Mouse (Mus musculus): Measurements from ENCODE around the gene Zbp1.

Zbp1 gene

DNA sequence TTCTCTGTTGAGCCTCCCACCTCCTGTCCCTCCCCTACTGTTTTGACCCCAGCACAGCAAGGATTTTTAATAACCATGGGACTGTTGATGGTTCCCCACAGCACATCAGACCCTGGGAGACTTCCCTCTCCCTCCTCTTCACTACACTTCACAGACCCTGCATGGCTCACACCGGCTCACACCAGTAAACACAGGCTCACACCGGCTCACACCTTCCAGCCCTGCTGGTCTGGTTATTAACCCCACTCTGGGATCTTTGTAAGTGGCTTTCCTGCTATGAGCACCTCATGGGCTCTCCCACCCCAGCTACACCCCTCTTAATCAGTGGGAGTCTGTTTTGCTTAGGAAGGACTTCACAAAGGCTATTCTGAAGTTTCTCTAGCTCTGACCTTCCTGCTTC is 29.2 kb upstream of the Zbp1 start:
- in situ Hi-C loops (cut with MboI, MseI) = no loop called here

DNA sequence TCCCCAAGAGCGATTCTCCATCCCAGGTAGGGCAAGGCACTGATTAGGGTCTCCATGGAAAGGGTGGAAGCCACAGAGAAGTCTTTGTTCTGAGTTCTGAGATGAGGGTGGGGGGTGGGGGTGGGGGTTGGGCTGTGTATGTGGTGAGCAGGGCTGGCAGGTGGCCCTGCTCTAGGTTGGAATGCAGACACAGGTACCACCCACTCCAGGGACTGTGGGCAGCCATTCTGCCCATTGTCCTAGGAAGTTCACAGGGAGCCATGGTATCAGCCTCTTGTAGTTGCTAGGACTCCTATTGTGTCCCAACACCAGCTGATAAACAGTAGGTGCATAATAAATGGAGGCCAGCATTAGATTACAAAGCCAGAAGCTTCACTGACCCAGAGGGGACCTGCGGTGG is 28.5 kb upstream of the Zbp1 start:
- in situ Hi-C loops (cut with MboI, MseI) = no loop called here

DNA sequence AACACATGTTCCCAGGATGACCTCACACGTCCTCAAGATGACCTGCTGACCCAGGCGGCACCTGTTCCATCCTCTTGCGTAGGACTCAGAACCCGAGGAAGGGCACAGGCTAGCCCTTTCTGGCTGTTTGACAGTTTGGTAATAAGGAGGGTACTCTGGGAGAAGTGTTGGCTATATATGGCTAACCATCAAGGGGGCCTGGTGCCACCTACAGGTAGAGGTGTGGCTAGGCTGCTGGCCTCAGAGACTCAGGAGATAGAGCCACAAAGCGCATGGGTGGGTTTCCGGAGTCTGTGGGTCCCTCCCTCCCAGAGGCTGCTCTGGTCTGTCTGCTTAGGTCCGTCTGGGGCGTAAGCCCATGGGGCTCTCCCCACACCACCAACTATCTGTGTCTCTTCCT is 28.0 kb upstream of the Zbp1 start:
- in situ Hi-C loops (cut with MboI, MseI) = no loop called here

DNA sequence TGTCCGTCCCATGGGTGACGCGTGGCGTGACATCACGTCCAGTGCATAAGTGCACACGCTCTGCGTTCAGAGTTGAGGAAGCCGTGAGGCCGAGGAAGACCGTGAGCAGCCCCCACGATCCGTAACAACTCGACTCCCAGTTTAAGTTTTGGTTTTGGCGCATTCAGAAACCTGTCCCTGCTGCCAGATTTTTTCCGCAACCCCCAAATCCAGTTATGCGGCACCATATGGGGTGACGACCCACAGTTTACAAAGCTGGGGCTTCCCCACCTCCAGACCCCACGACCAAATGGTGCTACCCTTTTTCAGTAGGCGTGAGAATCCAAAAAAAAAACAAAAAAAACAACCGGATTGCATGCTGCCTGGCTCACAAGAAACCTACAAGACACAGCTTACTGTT is 26.5 kb upstream of the Zbp1 start:
- in situ Hi-C loops (cut with MboI, MseI) = no loop called here

DNA sequence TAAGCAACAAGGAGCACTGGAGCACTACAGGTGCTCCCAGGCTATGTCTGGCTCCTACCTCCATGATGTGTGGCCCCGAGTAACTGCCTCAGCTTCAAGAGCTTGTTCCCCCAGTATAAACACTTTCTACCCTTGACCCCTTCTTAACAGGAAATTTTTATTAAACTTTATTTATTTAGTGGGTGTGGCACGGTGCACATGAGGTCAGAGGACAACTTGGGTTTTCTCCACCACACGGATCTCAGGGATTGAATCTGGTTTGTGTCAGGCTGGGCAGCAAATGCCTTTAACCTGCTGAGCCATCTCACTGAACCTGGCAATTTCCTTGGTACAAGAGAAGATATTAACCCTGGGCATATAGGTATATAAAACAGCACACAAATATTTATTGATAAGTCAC is 25.4 kb upstream of the Zbp1 start:
- in situ Hi-C loops (cut with MboI, MseI) = no loop called here

DNA sequence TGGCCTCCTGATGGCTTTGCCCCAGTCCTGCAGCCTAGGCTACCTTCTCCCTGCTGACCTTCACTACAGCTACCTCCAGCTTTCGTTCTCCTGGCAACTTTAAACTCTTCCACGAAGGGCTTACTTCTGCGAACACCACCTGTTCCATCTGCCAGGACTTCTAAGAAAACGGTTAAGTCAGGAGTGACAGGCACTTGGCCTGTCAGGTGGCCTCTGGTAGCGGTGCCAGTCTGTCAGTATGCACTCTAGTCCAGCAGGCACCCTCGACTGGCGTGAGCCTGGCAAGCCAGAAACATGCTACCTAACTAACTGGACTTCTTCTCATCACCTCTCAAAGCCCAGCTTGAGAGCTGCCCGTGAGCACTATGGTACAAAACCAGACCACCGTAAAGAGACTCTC is 24.9 kb upstream of the Zbp1 start:
- in situ Hi-C loops (cut with MboI, MseI) = no loop called here

DNA sequence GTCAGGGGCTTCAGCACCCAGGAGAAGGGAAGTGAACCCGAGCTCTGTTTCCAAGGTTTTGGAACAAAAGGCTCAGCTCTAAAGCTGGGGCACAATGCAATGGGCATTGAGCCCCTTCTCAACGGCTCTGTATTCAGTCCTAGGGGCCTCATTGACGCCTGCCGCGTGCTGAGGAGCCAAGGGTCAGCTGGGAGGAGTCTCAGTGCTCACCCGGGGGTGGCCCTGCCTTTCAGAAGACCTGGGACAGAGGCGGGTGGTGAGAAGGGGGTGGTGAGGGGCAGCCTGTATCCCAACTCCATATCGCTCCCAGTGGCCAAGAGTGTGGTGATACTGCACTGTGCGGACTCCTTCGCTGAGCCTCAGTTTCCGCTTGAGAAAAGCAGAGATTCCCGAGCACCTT is 24.2 kb upstream of the Zbp1 start:
- in situ Hi-C loops (cut with MboI, MseI) = no loop called here

DNA sequence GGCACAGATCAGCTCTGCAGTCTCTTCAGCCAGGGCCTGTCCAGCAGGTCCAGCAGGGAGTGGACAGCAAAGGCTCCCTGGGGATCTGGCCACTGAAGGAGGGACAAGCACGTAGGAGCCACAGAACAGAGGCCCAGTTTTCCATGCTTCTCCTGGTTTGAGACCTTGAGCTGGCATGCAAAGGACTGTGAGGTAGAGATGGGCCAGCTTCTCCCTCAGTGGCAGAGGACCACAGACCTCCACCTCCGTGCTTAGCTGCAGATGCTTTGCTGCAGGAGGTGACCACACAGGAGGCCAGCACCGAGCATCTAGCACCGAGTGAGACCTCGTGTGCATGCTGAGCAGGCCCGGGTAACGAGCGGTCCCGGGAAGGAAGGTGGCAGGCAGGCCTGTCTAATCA is 22.0 kb upstream of the Zbp1 start:
- in situ Hi-C loops (cut with MboI, MseI) = no loop called here

DNA sequence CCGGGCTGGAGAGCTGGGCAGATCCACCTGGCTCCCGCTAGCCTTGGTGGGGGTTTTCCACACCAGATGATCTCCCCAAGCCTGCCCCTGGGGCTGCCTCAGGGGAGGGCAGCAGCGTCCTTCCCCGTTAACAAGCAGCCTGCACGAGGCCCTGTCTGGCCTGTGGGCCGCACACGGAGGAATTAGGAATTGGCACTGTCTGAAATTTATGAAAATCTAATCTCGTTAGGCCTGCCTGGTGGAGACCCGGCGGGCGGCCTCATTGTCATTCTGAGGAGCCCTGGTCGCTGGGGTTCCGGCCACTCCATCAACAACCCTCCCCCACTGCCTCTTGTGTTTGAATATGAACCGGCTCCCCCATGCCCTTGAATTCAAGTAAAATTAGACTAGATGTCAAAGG is 19.8 kb upstream of the Zbp1 start:
- in situ Hi-C loops (cut with MboI, MseI) = no loop called here

DNA sequence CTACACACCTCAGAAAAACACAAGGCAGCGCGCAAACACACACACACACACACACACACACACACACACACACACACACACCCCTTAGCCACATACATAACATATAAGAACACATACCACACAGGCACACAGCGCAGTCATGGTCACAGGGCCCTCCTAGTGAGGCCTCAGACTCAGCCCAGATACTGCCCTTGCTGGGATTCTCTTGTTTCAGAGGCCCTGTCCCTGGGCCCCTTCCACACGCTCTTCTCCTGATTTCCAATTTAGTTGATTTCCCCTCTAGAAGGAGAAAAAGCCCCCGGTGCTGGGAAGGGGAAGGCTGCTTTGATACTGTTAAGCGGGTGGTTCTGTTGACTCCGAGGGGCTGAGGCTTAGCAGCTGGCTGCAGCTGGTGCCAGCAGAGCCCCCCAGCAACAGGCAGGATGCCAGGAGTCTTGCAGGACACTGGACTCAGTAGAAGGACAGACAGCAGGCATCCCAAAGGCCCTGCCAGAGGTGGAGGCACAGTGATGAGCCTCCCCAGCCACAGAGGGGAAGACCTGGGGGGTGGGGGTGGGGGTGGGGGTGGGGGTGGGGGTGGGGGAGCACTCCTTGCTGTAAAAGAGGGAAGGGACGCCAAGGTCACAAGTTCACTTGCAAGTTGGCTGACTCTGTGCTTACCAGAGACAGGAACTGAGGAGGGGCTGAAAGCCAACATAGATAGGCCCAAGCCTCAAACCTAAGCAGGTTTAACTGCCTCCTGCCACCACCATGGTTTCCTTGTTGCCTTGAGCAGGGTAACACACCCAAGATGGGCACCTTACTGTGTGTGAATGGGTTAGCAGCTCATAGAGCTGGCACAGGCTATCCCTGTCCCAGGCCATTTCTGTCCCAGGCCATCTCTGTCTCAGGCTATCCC is 17.0 kb upstream of the Zbp1 start:
- in situ Hi-C loops (cut with MboI, MseI) = no loop called here

DNA sequence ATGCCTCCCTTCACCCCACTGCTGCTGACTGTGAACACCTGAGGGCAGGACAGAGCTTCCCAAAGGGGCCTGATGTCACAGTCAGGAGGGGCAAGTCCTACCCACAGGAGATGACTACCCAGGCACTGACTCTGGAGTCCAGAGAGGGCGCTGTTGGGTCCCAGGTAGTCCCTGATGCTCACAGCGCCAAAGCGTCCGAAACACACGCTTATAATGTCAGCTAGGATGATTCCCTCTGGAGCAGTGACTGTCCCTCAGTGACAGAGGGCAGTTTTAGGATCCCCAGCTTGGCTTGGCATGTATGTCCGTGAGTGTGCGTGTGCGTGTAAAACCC is 14.0 kb upstream of the Zbp1 start:
- in situ Hi-C loops (cut with MboI, MseI) = loop anchor here (5.0 kb wide), 3 partner anchors 45 to 225 kb away; no protein-coding TSS in a partner anchor

DNA sequence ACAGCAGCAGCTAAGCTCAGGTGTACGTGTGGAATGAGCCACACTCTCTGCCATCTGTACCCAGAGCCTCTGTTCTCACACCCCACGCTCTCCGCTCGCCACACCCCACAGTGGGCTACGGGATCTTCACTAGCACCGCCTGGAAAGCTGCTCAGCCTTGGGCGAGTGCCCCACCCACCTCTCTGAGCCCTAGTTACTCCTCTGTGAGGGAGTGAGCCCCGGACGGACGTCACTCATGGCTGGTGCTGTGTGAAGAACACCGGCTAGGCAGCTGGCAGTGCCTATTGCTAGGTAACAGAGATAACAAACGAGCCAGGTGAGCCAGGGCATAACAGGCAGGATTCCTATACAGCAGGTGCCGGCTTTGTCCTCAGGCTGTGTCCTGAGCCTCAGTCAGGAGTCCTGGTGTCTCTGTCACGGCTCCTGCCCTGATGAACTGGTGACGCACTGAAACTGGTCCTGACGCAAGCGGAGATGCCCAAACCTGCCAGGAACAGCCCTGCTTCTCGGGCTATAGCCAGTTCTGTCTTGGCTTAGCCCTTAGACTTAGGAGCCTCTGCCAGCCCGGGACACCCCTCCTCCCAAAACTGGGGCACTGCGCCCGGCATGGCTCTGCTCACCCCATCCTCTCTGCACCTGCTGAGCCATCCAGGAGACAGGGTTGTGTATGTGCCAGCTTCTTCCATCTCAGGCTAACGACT is 13.5 kb upstream of the Zbp1 start:
- in situ Hi-C loops (cut with MboI, MseI) = loop anchor here (5.0 kb wide), 3 partner anchors 45 to 225 kb away; no protein-coding TSS in a partner anchor

DNA sequence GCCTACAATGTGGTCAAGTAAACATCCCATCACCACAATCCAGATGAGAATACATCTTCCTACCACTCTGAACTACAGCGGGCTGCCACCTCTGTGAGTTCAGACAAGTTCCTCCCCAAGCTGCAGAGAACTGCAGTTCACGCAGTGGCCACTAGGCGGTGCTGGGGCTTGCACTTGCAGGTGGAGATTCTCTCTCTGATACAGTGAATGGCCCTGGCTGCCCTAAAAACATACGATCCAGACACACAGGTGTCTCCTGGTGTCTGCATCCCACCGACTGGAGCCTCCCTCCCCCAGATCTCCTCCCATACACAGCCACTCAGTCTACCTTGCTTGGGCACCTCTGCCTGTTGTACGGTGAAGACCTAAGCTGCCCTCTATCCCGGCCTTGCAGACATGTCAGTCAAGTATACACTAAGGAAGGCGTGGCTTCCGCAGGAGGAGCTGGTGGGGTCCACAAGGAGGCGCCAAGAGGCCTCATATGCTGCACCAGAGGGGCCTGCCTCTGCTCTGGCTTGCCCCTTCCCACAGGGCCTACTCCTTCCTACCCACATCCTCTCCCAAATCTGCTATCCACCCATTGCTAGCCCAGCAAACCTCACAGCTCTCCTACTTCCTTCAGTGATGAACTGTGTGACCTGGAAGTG is 11.0 kb upstream of the Zbp1 start:
- in situ Hi-C loops (cut with MboI, MseI) = loop anchor here (5.0 kb wide), 3 partner anchors 42 to 228 kb away; no protein-coding TSS in a partner anchor

DNA sequence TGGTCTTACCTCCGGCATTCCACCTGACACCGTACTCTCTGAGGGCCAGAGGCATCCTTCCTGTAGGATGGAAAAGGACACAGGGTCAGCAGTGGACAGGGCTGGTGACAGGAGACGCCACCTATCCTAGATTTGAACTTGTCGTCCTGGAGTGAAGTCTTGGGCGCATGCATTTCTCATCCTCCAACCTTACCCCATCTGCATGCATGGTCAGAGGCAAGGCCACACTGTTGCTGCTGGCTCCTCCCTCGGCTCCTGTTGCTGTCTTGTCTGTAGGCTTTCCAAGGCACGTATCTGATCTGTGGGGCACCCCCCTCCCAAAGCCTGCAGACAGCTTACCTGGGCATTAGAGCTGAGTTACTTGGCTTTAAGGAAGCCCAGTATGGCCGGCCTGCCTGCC is 9.8 kb upstream of the Zbp1 start:
- in situ Hi-C loops (cut with MboI, MseI) = no loop called here

DNA sequence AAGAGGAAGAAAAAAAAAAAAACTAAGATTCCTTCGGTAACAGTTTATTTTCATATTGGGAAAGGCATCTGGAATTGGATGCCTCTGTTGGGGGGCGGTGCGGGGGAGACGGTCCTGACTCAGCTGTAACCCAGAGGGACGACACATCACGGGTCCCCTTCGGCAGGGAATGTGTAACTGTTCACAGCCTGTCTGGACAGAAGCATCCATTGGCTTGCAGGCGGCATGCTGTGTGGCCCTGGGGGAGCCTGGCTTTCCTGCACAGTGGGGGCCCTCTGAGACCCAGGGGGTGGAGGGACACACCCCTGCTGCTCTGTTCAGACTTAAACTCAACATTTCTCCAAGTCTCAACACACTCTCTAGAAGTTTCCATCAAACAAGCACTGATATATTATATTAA is 8.1 kb upstream of the Zbp1 start:
- in situ Hi-C loops (cut with MboI, MseI) = no loop called here

DNA sequence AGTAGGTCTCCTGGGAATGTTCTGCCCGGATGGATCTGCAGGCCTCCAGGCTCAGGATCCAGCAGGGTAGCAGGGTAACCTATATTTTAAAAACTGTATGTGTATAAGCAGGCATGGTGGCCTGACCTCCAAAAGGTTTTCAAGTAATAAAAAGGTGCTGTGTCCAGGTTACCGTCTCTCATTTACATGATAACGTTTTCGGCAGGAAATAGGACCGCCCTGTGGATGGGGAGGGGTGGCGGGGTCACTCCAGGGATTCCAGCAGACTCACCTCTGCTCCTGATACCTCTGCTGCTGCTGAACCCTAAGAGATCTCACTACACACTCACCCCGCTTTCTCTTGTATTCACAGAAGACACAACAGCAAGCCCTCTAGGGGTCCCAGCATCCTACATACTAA is 7.2 kb upstream of the Zbp1 start:
- in situ Hi-C loops (cut with MboI, MseI) = no loop called here

DNA sequence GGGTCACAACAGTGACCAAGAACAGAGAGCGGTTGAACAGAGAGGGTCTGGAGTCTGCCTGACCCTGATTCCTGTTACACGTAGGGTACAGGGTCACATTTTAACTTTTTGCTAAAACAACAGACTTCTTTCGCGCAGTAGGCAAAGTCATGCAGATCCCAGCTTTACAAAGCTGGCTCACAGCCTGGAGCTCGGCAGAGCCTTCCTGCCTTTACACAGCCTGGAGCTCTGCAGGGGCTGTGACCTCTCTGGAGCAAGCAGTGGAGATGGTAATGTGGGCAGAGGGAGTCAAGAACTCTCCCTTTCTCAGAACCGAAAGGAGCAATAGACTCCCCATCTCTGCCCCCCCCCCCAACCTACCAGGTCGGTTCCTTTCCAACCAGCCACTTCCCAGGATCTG is 6.1 kb upstream of the Zbp1 start:
- in situ Hi-C loops (cut with MboI, MseI) = no loop called here

DNA sequence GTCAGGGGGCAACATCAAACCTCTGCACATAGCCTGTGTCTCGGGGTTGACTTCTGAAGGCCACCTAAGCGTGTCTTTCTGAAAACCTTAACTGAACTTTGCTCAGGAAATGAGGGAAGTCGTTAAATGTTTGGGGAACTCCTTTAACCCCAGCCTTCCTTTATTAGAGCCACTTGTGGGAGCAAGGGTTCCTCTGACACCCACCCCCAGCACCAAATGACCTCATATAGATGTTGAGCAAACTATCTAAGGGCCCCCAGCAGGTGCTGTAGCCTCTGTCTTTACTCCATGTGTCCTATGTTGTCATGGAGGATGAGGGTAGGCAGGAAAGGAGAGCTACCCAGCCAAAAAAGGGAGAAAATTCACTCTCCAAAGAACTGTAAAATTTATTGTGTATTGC is 5.4 kb upstream of the Zbp1 start:
- in situ Hi-C loops (cut with MboI, MseI) = no loop called here

DNA sequence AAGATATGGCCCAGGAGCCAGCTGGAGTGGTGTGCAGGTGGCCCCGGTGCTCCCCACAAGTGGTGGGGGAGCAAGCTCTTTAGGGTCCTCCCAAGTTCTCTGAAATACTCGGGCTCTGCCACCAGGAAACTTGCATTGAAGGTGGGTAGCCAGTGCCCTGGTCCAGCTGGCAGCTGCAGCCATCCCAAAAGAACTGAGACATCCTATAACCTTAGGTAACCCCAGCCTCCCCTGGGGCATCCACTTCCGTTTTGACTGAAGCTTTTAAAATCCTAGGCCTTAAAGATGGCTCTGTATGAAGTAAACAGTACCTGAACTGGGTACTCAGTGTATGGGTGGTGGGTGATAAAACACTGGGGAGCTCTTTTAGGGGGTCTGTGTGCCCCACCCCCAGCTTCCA is 4.8 kb upstream of the Zbp1 start:
- in situ Hi-C loops (cut with MboI, MseI) = no loop called here

DNA sequence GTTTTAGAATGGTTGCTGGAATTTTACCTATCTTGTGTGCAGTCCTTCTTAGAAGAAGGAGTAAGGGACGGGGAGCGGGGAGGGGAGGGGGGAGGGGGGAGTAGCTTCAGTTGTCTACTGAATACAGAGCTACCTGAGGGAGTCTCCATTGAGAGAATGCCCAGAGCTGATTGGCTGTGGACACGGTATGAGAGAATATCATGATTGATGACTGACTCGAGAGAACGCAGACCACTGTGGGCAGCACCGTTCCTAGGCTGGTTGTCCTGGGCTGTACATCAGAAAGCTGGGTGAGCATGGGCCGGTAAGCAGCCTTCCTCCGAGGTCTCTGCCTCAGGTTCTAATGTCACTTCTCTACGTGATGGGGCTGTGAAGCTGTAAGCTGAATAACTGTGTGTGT is 2.0 kb upstream of the Zbp1 start:
- in situ Hi-C loops (cut with MboI, MseI) = no loop called here

DNA sequence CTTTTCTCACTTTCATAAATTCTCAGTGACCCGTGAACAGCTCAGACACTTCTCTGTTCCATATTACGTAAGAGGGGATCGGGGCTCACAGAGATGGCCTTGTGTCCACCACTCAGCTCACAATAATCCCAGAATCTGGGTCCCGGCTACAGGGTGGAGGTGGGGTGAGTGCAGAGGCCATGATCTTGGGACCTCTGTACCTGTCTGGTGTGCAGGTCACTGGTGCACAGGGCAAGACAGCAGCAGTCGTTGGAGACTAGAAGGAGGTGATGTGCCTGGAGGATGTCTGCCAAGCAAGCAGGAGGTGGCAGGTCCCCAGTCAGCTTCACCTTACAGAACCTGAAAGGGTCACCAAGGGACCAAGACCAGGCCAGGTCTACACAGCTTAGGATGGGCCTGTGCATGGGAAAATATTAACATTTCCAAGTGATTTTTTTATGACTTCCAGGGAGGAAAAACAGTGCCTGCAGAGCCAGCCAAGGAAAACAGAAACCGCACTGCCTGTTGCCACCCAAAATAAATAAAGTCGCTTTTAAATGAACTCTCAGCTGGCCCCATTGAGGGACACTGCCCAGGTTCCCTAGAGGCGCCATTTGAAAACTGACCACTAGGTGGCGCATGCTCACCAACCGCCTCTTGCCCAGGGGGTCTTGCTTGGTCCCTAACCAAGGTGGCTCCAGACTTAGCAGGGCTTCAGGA is 682 bp upstream of the Zbp1 start:
- in situ Hi-C loops (cut with MboI, MseI) = loop anchor here in 1 of 2 experiments (5.0 kb wide), 2 partner anchors 43 to 233 kb away; no protein-coding TSS in a partner anchor

DNA sequence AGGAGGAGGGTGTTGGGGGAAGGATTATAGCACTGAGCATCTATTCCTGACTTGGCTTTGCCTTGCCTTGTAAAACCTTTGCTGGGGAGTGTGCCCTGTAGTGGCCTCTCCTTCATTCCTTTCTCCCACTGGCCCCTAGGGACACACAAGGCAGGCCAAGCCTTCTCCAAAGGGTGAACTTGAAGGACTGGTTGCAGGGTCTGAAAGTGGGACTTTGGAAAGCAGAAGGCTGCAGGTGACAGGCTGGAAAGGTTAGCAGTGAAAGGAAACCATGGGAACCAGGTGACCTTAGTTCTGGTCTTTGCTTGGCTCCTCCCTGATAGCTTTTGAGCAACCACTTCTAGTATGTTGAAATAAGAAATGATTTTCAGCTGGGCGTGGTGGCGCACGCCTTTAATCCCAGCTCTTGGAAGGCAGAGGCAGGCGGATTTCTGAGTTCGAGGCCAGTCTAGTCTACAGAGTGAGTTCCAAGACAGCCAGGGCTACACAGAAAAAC is 912 bp downstream of the Zbp1 start:
- in situ Hi-C loops (cut with MboI, MseI) = loop anchor here in 1 of 2 experiments (5.0 kb wide), 2 partner anchors 44 to 234 kb away; no protein-coding TSS in a partner anchor
